Mouse (Mus musculus) CD4-positive, CD25-positive, alpha-beta regulatory T cell, adult 9 weeks (primary cell): Measurements from ENCODE around the gene Zfp329. TPM values are rescaled to one million over a fixed set of nuclear protein-coding genes. Genes with fewer than 3 reads are reported as not detected.

ENCODE experiments used
- polyA plus RNA-seq: library from polyadenylated mRNA; unstranded; fragments of 100-300 nt; shearing (Covaris generic); gene quantifications from one replicate; pipeline ENCODE4 v1.2.1, GENCODE M21; 2017

Gene Zfp329
- polyA plus RNA-seq = 21.4 TPM

GRCm38 (mm10) chr7:12818521-12819295 is at the start of gene Zfp329:
TSS of gene Zfp329 (minus strand) at chr7:12818858.

GRCm38 (mm10) chr7:12834162-12835120 is 15.8 kb upstream of the Zfp329 start, which contains the start of gene Zfp110:
TSS of gene Zfp110 (plus strand) at chr7:12834761.

GRCm38 (mm10) chr7:12802866-12803726 is 15.6 kb downstream of the Zfp329 start, which contains the start of gene Zscan18:
TSS of gene Zscan18 (minus strand) at chr7:12803635.

Other genes with a start within 250 kb of the Zfp329 start
- gene Vmn2r53, start 210.1 kb downstream of the Zfp329 start, polyA plus RNA-seq = 0.06 TPM
- not detected for gene Vmn2r54, start 178.5 kb downstream of the Zfp329 start, polyA plus RNA-seq
- not detected for gene Vmn2r55, start 133.9 kb downstream of the Zfp329 start, polyA plus RNA-seq
- gene Vmn2r56, start 83.9 kb downstream of the Zfp329 start, polyA plus RNA-seq = not detected
- 1.7 TPM for gene Zscan18, start 15.2 kb downstream of the Zfp329 start, polyA plus RNA-seq
- 95.0 TPM for gene Zfp110, start 15.9 kb upstream of the Zfp329 start, polyA plus RNA-seq
- gene Zfp128, start 62.3 kb upstream of the Zfp329 start, polyA plus RNA-seq = 3.8 TPM
- 14.7 TPM for gene Zscan22, start 79.0 kb upstream of the Zfp329 start, polyA plus RNA-seq
- gene Rps5, start 103.4 kb upstream of the Zfp329 start, polyA plus RNA-seq = 1,332 TPM
- not detected for gene Rnf225, start 108.6 kb upstream of the Zfp329 start, polyA plus RNA-seq
- 6.6 TPM for gene Zfp324, start 147.0 kb upstream of the Zfp329 start, polyA plus RNA-seq
- gene Zfp446, start 159.0 kb upstream of the Zfp329 start, polyA plus RNA-seq = 10.2 TPM
- 0.16 TPM for gene Slc27a5, start 179.3 kb upstream of the Zfp329 start, polyA plus RNA-seq
- 38.1 TPM for gene Trim28, start 180.3 kb upstream of the Zfp329 start, polyA plus RNA-seq
- gene Zbtb45, start 191.2 kb upstream of the Zfp329 start, polyA plus RNA-seq = 3.6 TPM
- gene Chmp2a, start 215.9 kb upstream of the Zfp329 start, polyA plus RNA-seq = 310 TPM
- 7.8 TPM for gene Ube2m, start 219.4 kb upstream of the Zfp329 start, polyA plus RNA-seq
- 0.45 TPM for gene Mzf1, start 235.9 kb upstream of the Zfp329 start, polyA plus RNA-seq